Mouse (Mus musculus): ENCODE data around the gene Naa35.

DNA sequence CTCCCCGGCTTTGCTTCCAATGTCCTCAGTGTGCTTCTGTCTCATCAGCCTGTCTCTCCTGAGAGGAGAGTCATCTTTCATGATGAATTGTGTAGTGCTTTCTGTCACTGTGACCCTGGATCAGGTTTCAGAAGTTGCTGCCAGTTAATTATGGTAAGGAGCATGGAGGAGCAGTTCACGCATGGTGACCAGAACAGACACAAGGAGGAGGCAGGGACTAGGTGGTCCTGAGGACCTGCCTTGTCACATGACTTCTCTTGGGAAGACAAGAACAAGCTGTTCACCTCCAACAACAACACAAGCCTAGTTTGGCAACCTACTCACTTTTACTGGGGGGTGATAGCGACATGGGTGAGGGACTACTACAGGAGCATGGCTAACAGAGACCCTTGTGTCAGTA is 68.1 kb downstream of the Naa35 start:
- TF ChIP-seq CTCF (IDR thresholded peaks at IDR 0.05; ENCODE audit: low read depth): no peak
- TF ChIP-seq EP300 (IDR thresholded peaks at IDR 0.05; ENCODE audit: low read depth): no peak

Measured in heart, postnatal 0 days (tissue).